Mouse (Mus musculus) C2C12 (cell line): ENCODE measurements around the gene Ap2m1.

Experiments
- CEBPB ChIP-seq: IDR thresholded peaks from one replicate; pipeline ENCODE4 v1.6.1; 2011; ENCODE audit warnings: low read depth, mild to moderate bottlenecking, control low read depth, moderate library complexity
- CTCF ChIP-seq: IDR thresholded peaks from one replicate; pipeline ENCODE4 v1.5.1; 2011; ENCODE audit not compliant: control insufficient read depth, insufficient read depth, insufficient read length
- FOSL1 ChIP-seq: IDR thresholded peaks from one replicate; pipeline ENCODE4 v1.8.0; 2011; ENCODE audit warnings: mild to moderate bottlenecking, low read length; ENCODE audit not compliant: poor library complexity, insufficient read depth, severe bottlenecking
- MAX ChIP-seq: IDR thresholded peaks from one replicate; pipeline ENCODE4 v1.6.1; 2011; ENCODE audit warnings: mild to moderate bottlenecking, control low read depth
- MYOD1 ChIP-seq: IDR thresholded peaks from one replicate; pipeline ENCODE4 v1.6.1; 2011; ENCODE audit warnings: low read depth; ENCODE audit not compliant: control insufficient read depth, insufficient read length
- MYOG ChIP-seq: IDR thresholded peaks from one replicate; pipeline ENCODE4 v1.6.1; 2011; ENCODE audit not compliant: control insufficient read depth, insufficient read length; ENCODE audit errors: extremely low read depth
- USF1 ChIP-seq: IDR thresholded peaks from one replicate; pipeline ENCODE4 v1.6.1; 2011; ENCODE audit warnings: low read depth, mild to moderate bottlenecking, control low read depth, moderate library complexity

- TF ChIP-seq CEBPB (no peak), CTCF (no peak), MAX (peak; percentile 98), USF1 (peak; percentile 99), MYOD1 (no peak), MYOG (no peak), FOSL1 (no peak)
These were observed at the start of gene Ap2m1 for GRCm38 (mm10) chr16:20535296-20536080.
